Comparison of ENCODE assay signal across 24 mouse cellular contexts in genomic region chr8:87754853-87755252, GRCm38 (mm10).
"Had no signal": no experiment of that assay in that cellular context is flagged by ENCODE, and none has a peak within 500 bp of the region (broad histone marks: within the 10 kb centered on the region; RNA-seq: fewer than 3 reads in every experiment).

No protein-coding gene starts in this region.

- H3K9ac ChIP-seq: limb, embryonic 15.5 days; liver, embryonic 14.5 days; liver, postnatal 0 days; lung, embryonic 14.5 days; midbrain, embryonic 13.5 days; neural tube, embryonic 13.5 days had no signal

- H3K27me3 ChIP-seq: limb, embryonic 15.5 days; midbrain, embryonic 13.5 days; neural tube, embryonic 13.5 days had no signal

- H3K27ac ChIP-seq: kidney, postnatal 0 days; layer of hippocampus, adult 2 months; limb, embryonic 15.5 days; liver, embryonic 14.5 days; macrophage; midbrain, embryonic 10.5 days; midbrain, embryonic 13.5 days; neural tube, embryonic 13.5 days had no signal

- H3K9me3 ChIP-seq: limb, embryonic 15.5 days; midbrain, embryonic 10.5 days; midbrain, embryonic 13.5 days; neural tube, embryonic 13.5 days had no signal

- ATAC-seq: inflammation-experienced regulatory T-cells, adult 6 months; liver, postnatal 0 days; lung, postnatal 0 days; midbrain, embryonic 13.5 days; midbrain, embryonic 16.5 days had no signal

- DNase-seq: kidney, adult 2 months; kidney, postnatal 25 days; layer of hippocampus, adult 9-11 months; liver, postnatal 0 days; lung, embryonic 14.5 days; right cerebral cortex, adult 18-20 months; right cerebral cortex, postnatal 14 days; right cerebral cortex, postnatal 4 days; thymus, adult 2 months; thymus, postnatal 14 days; thymus, postnatal 4 days had no signal

- H3K36me3 ChIP-seq: limb, embryonic 15.5 days; midbrain, embryonic 13.5 days; neural tube, embryonic 13.5 days had no signal

- H3K4me3 ChIP-seq: layer of hippocampus, adult 2 months; limb, embryonic 15.5 days; midbrain, embryonic 10.5 days; midbrain, embryonic 13.5 days; myocyte; neural tube, embryonic 13.5 days had no signal

- H3K4me2 ChIP-seq: limb, embryonic 15.5 days; liver, embryonic 11.5 days; lung, embryonic 14.5 days; midbrain, embryonic 13.5 days; neural tube, embryonic 13.5 days had no signal
